Mouse (Mus musculus) CD4-positive, CD25-positive, alpha-beta regulatory T cell, adult 4 months (primary cell): ENCODE measurements around the gene Psmd7. TPM values are rescaled to one million over a fixed set of nuclear protein-coding genes. Genes with fewer than 3 reads are reported as not detected.

Source experiments
- polyA plus RNA-seq, 2 experiments: library from polyadenylated mRNA; unstranded; fragments of 100-300 nt; shearing (Covaris generic); gene quantifications; one replicate each; pipeline ENCODE4 v1.2.1; 2017

Gene Psmd7
- polyA plus RNA-seq, 2 experiments from 2014 or later: 116 to 125 TPM

Other genes starting within 250 kb of the Psmd7 start
- 1 to 10 TPM; 1.0 to 1.3 TPM for gene Nqo1, start 185.3 kb downstream of the Psmd7 start, polyA plus RNA-seq
- 10 to 100 TPM; 67.5 to 74.4 TPM for gene Nob1, start 163.4 kb downstream of the Psmd7 start, polyA plus RNA-seq
- gene Wwp2, start 152.1 kb downstream of the Psmd7 start, polyA plus RNA-seq: 100 to 1,000 TPM; 117 to 187 TPM